Mouse (Mus musculus) liver, postnatal 0 days (tissue): ENCODE measurements around the gene Tstd1.

Experiments used
- CTCF ChIP-seq: sonication (generic); IDR thresholded peaks from 2 replicates; pipeline ENCODE4 v1.5.1; 2016; ENCODE audit warnings: antibody characterized with exemption, low read depth
- EP300 ChIP-seq: IDR thresholded peaks from 2 replicates; pipeline ENCODE4 v1.6.1; 2016; ENCODE audit warnings: antibody characterized with exemption, low read depth, mild to moderate bottlenecking

DNA sequence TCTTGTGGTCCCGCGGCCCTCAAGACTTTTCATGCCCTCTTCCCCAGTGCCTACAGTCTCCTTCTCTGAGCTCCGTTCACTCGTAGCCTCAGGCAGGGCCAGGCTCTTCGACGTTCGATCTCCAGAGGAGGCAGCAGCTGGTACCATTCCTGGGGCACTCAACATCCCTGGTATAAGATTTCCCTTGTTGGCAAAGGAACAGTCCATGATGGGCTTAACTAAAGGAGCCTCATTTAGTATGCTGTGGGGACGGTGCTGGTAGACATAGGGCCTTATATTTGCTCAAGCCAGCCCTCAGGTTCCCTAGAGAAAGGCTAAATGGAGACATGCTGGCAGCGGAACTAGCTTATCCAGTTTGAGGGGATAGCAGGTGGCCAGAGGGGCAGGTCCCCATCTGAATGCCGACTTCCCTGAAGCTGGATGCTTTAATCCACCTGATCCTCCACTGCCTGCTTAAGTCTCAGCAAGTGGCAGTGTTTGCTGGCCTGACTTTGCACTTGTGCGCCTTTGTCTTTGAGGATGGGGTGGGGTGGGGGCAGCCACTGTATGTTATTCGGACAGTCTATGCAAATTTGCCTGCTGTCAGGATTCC is 715 bp downstream of the Tstd1 start:
- TF ChIP-seq CTCF (no peak), EP300 (no peak)
